Mouse (Mus musculus) embryonic facial prominence, embryonic 15.5 days (tissue): Measurements from ENCODE around the gene Col24a1. TPM values are rescaled to one million over a fixed set of nuclear protein-coding genes. Genes with fewer than 3 reads are reported as not detected.

Experiments used
- ATAC-seq: fragments of 200-750 bp; cut with Nextera tagmentation; 2 replicates; pipeline ENCODE4 v1.8.0; 2017; ENCODE audit warnings: low read depth, moderate TSS enrichment; ENCODE audit not compliant: insufficient number of reproducible peaks, low FRiP score, low TSS enrichment
- H3K27ac ChIP-seq: fragments of 300-500 bp; sonication (generic); replicated peaks from 2 replicates; pipeline ENCODE4 v1.5.1; 2015; ENCODE audit warnings: mild to moderate bottlenecking, inconsistent platforms
- H3K27me3 ChIP-seq: fragments of 300-500 bp; sonication (generic); 2 replicates; pipeline ENCODE4 v1.6.1; 2015; ENCODE audit warnings: inconsistent platforms
- H3K36me3 ChIP-seq: fragments of 300-500 bp; sonication (generic); 2 replicates; pipeline ENCODE4 v1.6.1; 2015; ENCODE audit warnings: mild to moderate bottlenecking, inconsistent platforms
- H3K4me1 ChIP-seq: fragments of 300-500 bp; sonication (generic); 2 replicates; pipeline ENCODE4 v1.6.1; 2015; ENCODE audit warnings: inconsistent platforms
- H3K4me2 ChIP-seq: fragments of 300-500 bp; sonication (generic); replicated peaks from 2 replicates; pipeline ENCODE4 v1.6.1; 2015; ENCODE audit warnings: mild to moderate bottlenecking, inconsistent platforms
- H3K4me3 ChIP-seq: fragments of 300-500 bp; sonication (generic); replicated peaks from 2 replicates; pipeline ENCODE4 v1.5.1; 2015; ENCODE audit warnings: mild to moderate bottlenecking, inconsistent platforms
- H3K9ac ChIP-seq: fragments of 300-500 bp; sonication (generic); 2 replicates; pipeline ENCODE4 v1.6.1; 2015; ENCODE audit warnings: inconsistent platforms
- H3K9me3 ChIP-seq: fragments of 300-500 bp; sonication (generic); replicated peaks from 2 replicates; pipeline ENCODE4 v1.6.1; 2016; ENCODE audit warnings: inconsistent platforms
- WGBS: fragments of 180-500 bp; shearing (Covaris S2); methylation state at CpG from one replicate; pipeline ENCODE4 v1.1.7; 2015; 5-methylcytosine and 5-hydroxymethylcytosine counted together
- polyA plus RNA-seq: library from polyadenylated mRNA; unstranded; fragments of >200 nt; fragmentation: Nextera tagmentation; extraction: Ambion mirVana; gene quantifications from 2 replicates; pipeline ENCODE4 v1.2.1, GENCODE M21; 2015

Gene Col24a1
- polyA plus RNA-seq: 10.0 and 10.6 TPM in 2 replicates

DNA sequence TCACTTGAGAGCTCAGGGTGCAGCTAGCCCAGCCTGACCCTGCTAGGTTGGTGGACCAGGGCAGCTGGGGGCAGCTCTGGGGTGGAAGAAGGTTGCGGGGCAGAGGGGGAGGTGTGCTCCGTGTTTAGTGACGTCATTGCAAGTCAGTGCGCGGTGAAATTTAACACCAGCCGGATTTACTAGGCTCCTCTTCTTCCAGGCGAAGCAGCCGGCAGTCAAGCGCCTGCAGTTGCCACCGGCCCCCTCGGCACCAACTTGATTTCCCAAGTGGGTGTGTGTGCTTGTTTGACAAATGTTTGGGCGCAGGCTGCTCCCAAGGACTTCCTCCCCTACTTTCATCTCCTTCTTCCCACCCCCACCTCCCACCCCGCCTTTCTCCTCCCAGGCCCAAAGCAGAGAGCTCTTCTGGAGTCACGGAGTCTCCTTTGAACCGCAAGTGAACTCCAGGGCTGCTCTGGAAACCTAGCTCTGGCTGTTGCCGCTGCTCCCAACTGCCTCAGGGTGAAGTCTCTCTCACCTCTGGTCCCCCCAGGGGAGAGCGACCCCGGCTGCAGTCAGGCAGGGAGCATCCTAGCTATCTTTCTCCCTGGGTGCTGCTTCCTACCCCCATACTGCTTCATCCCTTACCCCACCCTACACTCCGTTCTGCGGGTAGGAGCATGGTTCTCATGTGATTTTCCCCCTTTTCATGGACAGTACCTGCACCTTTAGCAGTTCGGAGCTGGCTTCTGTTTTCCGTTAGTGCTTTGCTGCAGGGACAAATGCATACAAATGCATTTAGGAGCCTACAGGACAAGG is at the start of gene Col24a1:
Col24a1 (plus strand) TSS at position 136 of the 798 bp plus-strand sequence.
- Histone ChIP-seq H3K27ac (peak within 1 kb of the TSS; percentile 35), H3K4me2 (peak within 1 kb of the TSS; percentile 69), H3K9ac (peak within 1 kb of the TSS; percentile 44), H3K9me3 (no peaks in the 10 kb centered on the region), H3K27me3 (no peaks in the 10 kb centered on the region), H3K4me3 (peak within 1 kb of the TSS; percentile 48), H3K4me1 (peaks cover 21% of the 10 kb centered on the region), H3K36me3 (no peaks in the 10 kb centered on the region)
- 1% methylated on average over 22 of the region's 22 CpGs for WGBS
- ATAC-seq: peak; percentile 32

- H3K4me3 ChIP-seq: no peak overlapping the region
- H3K4me2 ChIP-seq: no peak overlapping the region
- H3K4me1 ChIP-seq: no peaks in the 10 kb centered on the region
- no peak for ATAC-seq
- H3K27me3 ChIP-seq: no peaks in the 10 kb centered on the region
- H3K9ac ChIP-seq: no peak overlapping the region
- H3K27ac ChIP-seq: no peak overlapping the region
- H3K36me3 ChIP-seq: no peaks in the 10 kb centered on the region
- 71% methylated on average over 2 of the region's 2 CpGs for WGBS
- no peaks in the 10 kb centered on the region for H3K9me3 ChIP-seq
These were observed 44.2 kb upstream of the Col24a1 start for GRCm38 (mm10) chr3:145248040-145248439.

DNA sequence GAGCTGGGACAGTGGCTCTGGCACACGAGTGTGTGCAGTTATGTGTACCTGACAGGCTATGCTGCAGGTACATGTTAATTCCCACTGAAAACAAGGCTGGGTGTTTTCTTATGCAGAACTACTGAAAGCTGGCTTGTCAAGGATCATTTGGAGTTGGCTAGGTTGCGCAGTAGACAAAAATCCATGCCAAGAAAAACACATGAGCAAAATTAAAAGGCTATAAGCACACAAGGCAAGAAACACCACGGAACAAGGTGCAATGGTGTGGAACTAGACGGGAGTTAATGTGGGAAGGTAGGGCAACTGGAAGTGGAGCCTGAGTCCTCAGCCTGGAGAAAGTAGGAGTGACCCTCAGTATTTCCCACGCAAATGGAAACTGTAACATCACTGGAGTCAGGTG is 39.2 kb upstream of the Col24a1 start:
- Histone ChIP-seq H3K4me3 (no peak overlapping the region), H3K4me2 (no peak overlapping the region), H3K27ac (no peak overlapping the region), H3K27me3 (no peaks in the 10 kb centered on the region), H3K9ac (no peak overlapping the region), H3K36me3 (no peaks in the 10 kb centered on the region), H3K4me1 (no peaks in the 10 kb centered on the region), H3K9me3 (no peaks in the 10 kb centered on the region)
- WGBS: 77% methylated on average over 5 of the region's 5 CpGs
- ATAC-seq: no peak

DNA sequence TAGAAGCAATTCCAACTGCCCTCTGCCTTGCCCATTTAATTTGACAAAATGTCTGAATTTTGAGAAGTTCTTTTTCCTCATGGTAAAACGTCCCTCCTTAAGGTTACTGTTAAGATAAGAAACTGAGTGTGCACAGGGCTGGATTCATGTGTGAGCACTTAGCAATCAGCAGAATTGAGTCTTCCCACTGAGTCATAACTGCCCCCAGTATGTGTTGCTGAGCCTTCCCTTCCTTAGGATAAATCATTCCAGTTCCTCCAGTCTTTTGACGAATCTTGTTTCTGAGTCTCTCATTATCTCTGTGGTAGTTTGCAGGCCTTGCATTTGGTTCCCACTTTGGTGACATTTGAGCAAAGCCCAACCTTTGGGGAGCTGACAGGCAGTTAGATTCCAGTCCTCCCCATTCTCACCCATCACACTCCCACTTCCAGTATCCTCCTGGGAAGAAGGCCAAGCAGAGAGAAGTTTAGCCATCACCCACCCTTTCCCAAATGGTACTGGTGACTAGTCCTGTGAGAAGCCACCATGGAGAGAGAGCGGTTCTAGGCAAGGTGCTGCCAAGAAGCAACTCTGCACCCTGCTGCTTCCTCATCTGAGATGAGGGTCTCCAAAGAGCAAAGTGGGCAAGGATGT is 37.4 kb upstream of the Col24a1 start:
- Histone ChIP-seq H3K36me3 (no peaks in the 10 kb centered on the region), H3K4me1 (no peaks in the 10 kb centered on the region), H3K27ac (no peak overlapping the region), H3K9me3 (no peaks in the 10 kb centered on the region), H3K27me3 (no peaks in the 10 kb centered on the region), H3K4me3 (no peak overlapping the region), H3K9ac (no peak overlapping the region), H3K4me2 (no peak overlapping the region)
- WGBS: 76% methylated on average over 3 of the region's 3 CpGs
- no peak for ATAC-seq

GRCm38 (mm10) chr3:145256647-145257046 is 35.6 kb upstream of the Col24a1 start:
- no peaks in the 10 kb centered on the region for H3K9me3 ChIP-seq
- H3K9ac ChIP-seq: no peak overlapping the region
- no peak overlapping the region for H3K4me3 ChIP-seq
- no peak overlapping the region for H3K27ac ChIP-seq
- H3K36me3 ChIP-seq: no peaks in the 10 kb centered on the region
- ATAC-seq: no peak
- 60% methylated on average over 7 of the region's 7 CpGs for whole genome bisulfite sequencing
- H3K27me3 ChIP-seq: no peaks in the 10 kb centered on the region
- H3K4me1 ChIP-seq: no peaks in the 10 kb centered on the region
- no peak overlapping the region for H3K4me2 ChIP-seq

GRCm38 (mm10) chr3:145259678-145260077 is 32.6 kb upstream of the Col24a1 start:
- Histone ChIP-seq H3K4me1 (0 out of 2 replicates have a peak, but pooled peaks cover 3% of the 10 kb centered on the region), H3K4me2 (no peak overlapping the region), H3K27me3 (no peaks in the 10 kb centered on the region), H3K4me3 (no peak overlapping the region), H3K36me3 (no peaks in the 10 kb centered on the region), H3K9ac (no peak overlapping the region), H3K9me3 (no peaks in the 10 kb centered on the region), H3K27ac (no peak overlapping the region)
- ATAC-seq: no peak
- 89% methylated on average over 6 of the region's 6 CpGs for WGBS

- Histone ChIP-seq H3K27ac (no peak overlapping the region), H3K36me3 (no peaks in the 10 kb centered on the region), H3K9ac (no peak overlapping the region), H3K4me1 (0 out of 2 replicates have a peak, but pooled peaks cover 3% of the 10 kb centered on the region), H3K9me3 (no peaks in the 10 kb centered on the region), H3K4me2 (no peak overlapping the region), H3K4me3 (no peak overlapping the region), H3K27me3 (no peaks in the 10 kb centered on the region)
- 35% methylated on average over 4 of the region's 4 CpGs for WGBS
- no peak for ATAC-seq
These were observed 29.1 kb upstream of the Col24a1 start for GRCm38 (mm10) chr3:145263131-145263530.

DNA sequence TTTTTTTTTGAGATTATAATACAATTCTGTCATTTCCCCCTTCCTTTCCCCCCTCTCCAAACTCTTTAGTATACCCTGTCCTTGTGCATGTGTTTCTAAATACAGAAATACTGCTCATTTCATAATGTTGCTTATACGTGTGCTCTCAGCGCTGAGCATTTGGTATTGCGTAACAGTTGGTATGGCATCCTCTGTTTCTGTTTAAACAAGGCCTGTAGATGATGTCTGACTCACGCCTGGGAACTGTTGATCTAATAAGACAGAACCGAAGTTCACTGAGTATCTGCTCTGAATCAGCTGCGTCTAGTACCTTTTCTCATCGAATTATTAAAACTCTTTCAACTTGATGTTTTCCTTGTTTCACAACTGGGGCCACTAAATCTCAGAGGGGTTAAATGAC is 24.2 kb upstream of the Col24a1 start:
- Histone ChIP-seq H3K4me2 (no peak overlapping the region), H3K27me3 (no peaks in the 10 kb centered on the region; the same call in 1 of the 2 replicates), H3K36me3 (no peaks in the 10 kb centered on the region), H3K4me1 (0 out of 2 replicates have a peak, but pooled peaks cover 2% of the 10 kb centered on the region), H3K9ac (no peak overlapping the region), H3K27ac (no peak overlapping the region), H3K4me3 (no peak overlapping the region), H3K9me3 (no peaks in the 10 kb centered on the region)
- ATAC-seq: no peak
- 44% methylated on average over 7 of the region's 7 CpGs for WGBS

GRCm38 (mm10) chr3:145274191-145274590 is 18.1 kb upstream of the Col24a1 start:
- Histone ChIP-seq H3K4me2 (no peak overlapping the region), H3K4me1 (no peaks in the 10 kb centered on the region), H3K9ac (no peak overlapping the region), H3K27ac (no peak overlapping the region), H3K4me3 (no peak overlapping the region), H3K36me3 (no peaks in the 10 kb centered on the region), H3K27me3 (no peaks in the 10 kb centered on the region; the same call in 1 of the 2 replicates), H3K9me3 (no peaks in the 10 kb centered on the region)
- no peak for ATAC-seq
- 82% methylated on average over 6 of the region's 6 CpGs for WGBS

DNA sequence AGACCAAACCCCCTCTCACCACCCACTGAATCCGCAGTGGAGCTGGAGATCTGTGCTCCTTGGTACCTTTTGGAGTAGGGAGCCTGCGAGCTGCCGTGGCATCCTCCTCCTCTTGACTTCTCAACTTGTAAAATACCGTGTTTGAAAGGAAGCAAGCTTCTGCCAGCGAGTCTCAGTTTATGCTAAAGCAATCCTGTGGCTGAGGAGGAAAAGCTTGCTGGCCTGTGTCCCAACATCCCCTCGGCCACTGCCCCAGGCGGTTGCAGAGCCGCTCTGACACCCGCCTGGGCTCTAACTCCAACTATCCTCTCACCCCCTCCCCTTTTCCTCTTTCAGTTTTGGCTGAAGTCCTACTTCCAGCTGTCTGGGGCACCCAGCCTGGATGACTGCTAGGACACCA is 935 bp downstream of the Col24a1 start:
- peak overlapping the region; percentile 48 for H3K4me3 ChIP-seq
- H3K27ac ChIP-seq: peak overlapping the region; percentile 35
- H3K27me3 ChIP-seq: no peaks in the 10 kb centered on the region
- peak overlapping the region; percentile 44 for H3K9ac ChIP-seq
- H3K36me3 ChIP-seq: no peaks in the 10 kb centered on the region
- no peaks in the 10 kb centered on the region for H3K9me3 ChIP-seq
- H3K4me2 ChIP-seq: peak overlapping the region; percentile 69
- peak; percentile 22; the same call in 1 of the 2 replicates for ATAC-seq
- under 1% methylated on average over 9 of the region's 9 CpGs for WGBS
- peaks cover 21% of the 10 kb centered on the region for H3K4me1 ChIP-seq

GRCm38 (mm10) chr3:145293623-145294307 is 1.5 kb downstream of the Col24a1 start:
- Histone ChIP-seq H3K4me3 (peak overlapping the region; percentile 48), H3K4me1 (peaks cover 21% of the 10 kb centered on the region), H3K36me3 (no peaks in the 10 kb centered on the region), H3K27me3 (no peaks in the 10 kb centered on the region), H3K27ac (peak overlapping the region; percentile 35; the same call in 1 of the 2 replicates), H3K9ac (no peak overlapping the region; the same call in 1 of the 2 replicates), H3K9me3 (no peaks in the 10 kb centered on the region), H3K4me2 (peak overlapping the region; percentile 69)
- ATAC-seq: 0 out of 2 replicates have a peak, but pooled peaks have one; percentile 26
- WGBS: 56% methylated on average over 12 of the region's 12 CpGs
